Mouse (Mus musculus): ENCODE data around the gene Elmo2.

The Elmo2 gene

GRCm38 (mm10) chr2:165326304-165327190 is at the start of gene Elmo2:
Gene Elmo2, minus strand, starts transcription at chr2:165326479.
- in situ Hi-C loops (cut with MboI, MseI): no loop called here

- in situ Hi-C loops (cut with MboI, MseI): loop anchor here (10.0 kb wide), 1 partner anchor 1071 kb away; no protein-coding TSS in a partner anchor
Measured at GRCm38 (mm10) chr2:165376001-165376400, 49.7 kb upstream of the Elmo2 start.

GRCm38 (mm10) chr2:165375478-165375877 is 49.2 kb upstream of the Elmo2 start:
- in situ Hi-C loops (cut with MboI, MseI): loop anchor here (10.0 kb wide), 1 partner anchor 1071 kb away; no protein-coding TSS in a partner anchor

DNA sequence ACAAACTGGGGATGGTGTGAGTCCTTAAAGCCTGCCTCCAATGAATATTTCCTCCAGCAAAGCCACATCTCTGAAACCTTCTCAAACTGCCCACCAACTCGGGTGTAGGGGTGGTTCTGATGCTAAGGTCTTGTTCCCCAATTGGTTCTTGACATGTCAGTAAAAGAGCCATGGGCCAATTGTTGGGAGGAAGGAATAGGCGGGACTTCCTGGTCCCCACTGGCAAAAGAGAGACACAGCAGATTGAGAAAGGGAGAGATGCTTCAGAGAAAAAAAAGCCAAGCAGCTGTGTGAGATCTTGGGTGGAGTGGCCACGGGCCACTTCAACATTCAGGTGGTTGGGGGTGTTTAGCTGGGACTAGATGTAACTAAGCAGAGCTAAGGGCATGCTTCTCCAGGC is 44.8 kb upstream of the Elmo2 start:
- in situ Hi-C loops (cut with MboI, MseI): loop anchor here (10.0 kb wide), 1 partner anchor 1066 kb away; no protein-coding TSS in a partner anchor

- in situ Hi-C loops (cut with MboI, MseI): loop anchor here (10.0 kb wide), 1 partner anchor 1066 kb away; no protein-coding TSS in a partner anchor
Measured at GRCm38 (mm10) chr2:165370348-165370747, 44.1 kb upstream of the Elmo2 start.

GRCm38 (mm10) chr2:165368496-165368895 is 42.2 kb upstream of the Elmo2 start, which contains the start of gene Zfp663:
Gene Zfp663, minus strand, starts transcription at chr2:165368729.
- in situ Hi-C loops (cut with MboI, MseI): no loop called here

DNA sequence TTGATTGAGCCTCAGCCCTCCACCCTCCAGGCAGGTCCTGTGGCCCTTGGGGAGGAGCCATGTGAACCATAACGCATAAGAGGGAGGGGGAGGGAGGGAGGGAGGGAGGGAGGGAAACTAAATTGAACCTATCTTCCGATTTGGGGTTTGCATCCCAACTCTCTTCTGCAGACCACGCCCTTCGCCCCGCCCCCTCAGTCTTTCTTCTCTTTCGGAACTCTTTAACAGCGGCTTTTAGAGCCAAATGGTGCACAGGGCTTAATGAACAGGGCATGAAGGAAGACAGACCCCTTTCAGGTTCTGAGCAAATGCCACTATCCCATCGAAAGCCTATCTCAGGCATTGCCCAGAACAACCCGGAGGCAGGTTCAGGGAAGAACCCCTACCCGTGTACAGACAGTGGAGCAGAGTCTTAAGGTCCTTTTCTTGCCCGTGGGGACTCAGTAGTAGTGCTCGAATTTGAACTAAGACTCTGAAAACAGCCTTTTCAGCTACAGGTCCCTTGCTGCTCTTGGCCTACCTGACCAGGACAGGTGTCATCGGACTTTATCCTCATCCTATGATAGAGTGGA is 41.7 kb upstream of the Elmo2 start:
- in situ Hi-C loops (cut with MboI, MseI): no loop called here

GRCm38 (mm10) chr2:165367047-165367520 is 40.8 kb upstream of the Elmo2 start:
- in situ Hi-C loops (cut with MboI, MseI): no loop called here

GRCm38 (mm10) chr2:165364334-165365091 is 38.2 kb upstream of the Elmo2 start:
- in situ Hi-C loops (cut with MboI, MseI): loop anchor here (5.0 kb wide), 2 partner anchors 138 to 287 kb away; partner anchors contain the start of gene Slc2a10

- in situ Hi-C loops (cut with MboI, MseI): loop anchor here (5.0 kb wide), 2 partner anchors 139 to 286 kb away; partner anchors contain the start of gene Slc2a10
Measured at GRCm38 (mm10) chr2:165363282-165363681, 37.0 kb upstream of the Elmo2 start.

- in situ Hi-C loops (cut with MboI, MseI): loop anchor here (5.0 kb wide), 2 partner anchors 141 to 284 kb away; partner anchors contain the start of gene Slc2a10
Measured at GRCm38 (mm10) chr2:165360861-165361260, 34.6 kb upstream of the Elmo2 start.

GRCm38 (mm10) chr2:165351828-165352513 is 25.7 kb upstream of the Elmo2 start:
- in situ Hi-C loops (cut with MboI, MseI): no loop called here

- in situ Hi-C loops (cut with MboI, MseI): no loop called here
Measured at GRCm38 (mm10) chr2:165349466-165349865, 23.2 kb upstream of the Elmo2 start.

GRCm38 (mm10) chr2:165346180-165346579 is 19.9 kb upstream of the Elmo2 start:
- in situ Hi-C loops (cut with MboI, MseI): no loop called here

- in situ Hi-C loops (cut with MboI, MseI): no loop called here
Measured at GRCm38 (mm10) chr2:165337191-165337590, 10.9 kb upstream of the Elmo2 start.

GRCm38 (mm10) chr2:165332610-165333210 is 6.4 kb upstream of the Elmo2 start:
- in situ Hi-C loops (cut with MboI, MseI): no loop called here

DNA sequence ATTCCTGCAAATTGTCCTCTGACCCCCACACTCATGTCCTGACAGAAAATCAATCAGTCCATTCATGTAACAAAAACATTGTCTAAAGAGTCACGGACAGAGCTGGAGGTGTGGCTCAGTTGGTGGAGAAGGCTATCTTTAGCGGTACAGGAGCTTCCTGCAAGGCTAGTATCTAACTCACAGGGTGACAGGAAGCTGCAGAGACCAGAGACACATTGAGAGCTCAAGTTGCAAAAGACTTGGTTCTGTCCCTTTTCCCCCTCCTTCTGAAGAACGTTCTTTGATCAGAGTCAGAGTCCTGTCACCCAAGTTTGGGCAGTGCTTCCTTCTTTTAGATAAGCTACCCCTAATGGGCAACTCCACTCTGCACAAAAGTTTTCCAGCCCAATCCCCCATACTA is 3.4 kb upstream of the Elmo2 start:
- in situ Hi-C loops (cut with MboI, MseI): no loop called here

- in situ Hi-C loops (cut with MboI, MseI): no loop called here
Measured at GRCm38 (mm10) chr2:165328746-165329145, 2.5 kb upstream of the Elmo2 start.

- in situ Hi-C loops (cut with MboI, MseI): no loop called here
Measured at GRCm38 (mm10) chr2:165327386-165327785, 1.1 kb upstream of the Elmo2 start.

DNA sequence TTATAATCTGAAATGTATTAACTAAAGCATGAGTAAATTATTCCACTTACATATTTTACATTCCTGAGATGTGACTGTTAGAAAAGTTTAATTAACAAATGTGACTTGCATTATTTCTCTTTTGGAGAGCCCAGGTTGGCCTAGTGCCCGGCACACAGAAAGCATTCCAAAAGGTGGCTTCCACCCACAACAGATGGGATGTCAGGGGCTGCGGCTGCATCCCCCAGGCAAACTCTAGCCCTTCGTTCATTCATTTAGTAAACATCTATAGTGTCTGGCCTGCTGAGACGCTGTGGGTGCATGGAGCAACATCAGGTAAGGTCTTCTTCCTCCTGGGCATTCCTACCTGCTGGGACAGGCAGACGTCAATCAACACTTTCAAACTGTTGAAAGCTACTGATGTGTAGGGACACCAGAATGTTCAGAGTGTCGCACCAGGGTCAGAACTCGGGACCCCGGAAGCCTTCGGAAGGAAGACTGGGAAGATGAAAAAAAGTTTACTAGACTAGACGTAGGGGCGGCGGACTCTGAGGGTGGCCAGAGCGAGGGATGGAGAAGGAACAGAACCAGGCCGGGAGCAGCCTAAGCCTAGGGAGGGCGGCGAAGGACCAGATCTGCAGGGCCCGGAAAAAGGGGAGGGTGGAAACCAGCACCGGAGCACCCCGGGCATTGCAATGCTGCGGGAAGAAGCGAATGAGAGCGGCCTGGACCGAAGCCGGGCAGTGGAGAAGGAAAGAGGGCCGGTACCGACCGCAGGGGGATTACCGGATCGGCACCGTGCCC is 567 bp downstream of the Elmo2 start:
- in situ Hi-C loops (cut with MboI, MseI): no loop called here
